In the genomic region with DNA sequence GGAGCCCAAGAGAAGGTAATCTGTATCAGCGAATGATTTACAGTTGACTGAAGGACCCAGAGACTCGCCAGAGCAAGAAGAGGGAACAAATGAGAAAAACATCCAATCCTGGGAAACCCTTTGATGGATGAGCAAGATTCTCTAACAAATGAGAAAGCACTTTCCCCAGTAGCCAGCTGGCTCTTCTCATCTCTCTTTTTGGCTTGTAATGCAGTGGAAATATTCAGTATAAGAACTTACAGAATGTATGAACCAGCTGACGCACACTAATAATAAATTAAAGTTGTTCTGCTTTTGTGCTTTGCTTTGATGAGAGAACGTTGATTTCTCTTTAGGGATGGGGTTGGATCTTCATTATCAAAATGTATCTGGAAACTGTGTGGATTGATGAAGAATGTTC, we compare ENCODE assay signal across 27 mouse cellular contexts. TPM values are rescaled to one million over a fixed set of nuclear protein-coding genes. Genes with fewer than 3 reads are reported as not detected.
DNase-seq lines count a peak whose midpoint lies in the region; ATAC-seq and TF ChIP-seq lines count a peak whose summit lies in the region.
"Had no signal": no experiment of that assay in that cellular context is flagged by ENCODE, and none has a peak within 500 bp of the region (broad histone marks: within the 10 kb centered on the region; RNA-seq: fewer than 3 reads in every experiment).

No protein-coding gene starts in this region.

- H3K36me3 ChIP-seq in kidney, postnatal 0 days (ENCODE audit: insufficient read depth, low read length) = no peaks in the 10 kb centered on the region
- H3K36me3 ChIP-seq in kidney, embryonic 14.5 days (ENCODE audit: control insufficient read depth, insufficient read depth, low read length) = no peaks in the 10 kb centered on the region
- H3K36me3 ChIP-seq in lung, embryonic 14.5 days (ENCODE audit: insufficient read depth) = no peaks in the 10 kb centered on the region
- no peaks in the 10 kb centered on the region for H3K36me3 ChIP-seq in midbrain, postnatal 0 days (ENCODE audit: insufficient read depth, low read length)
- H3K36me3 ChIP-seq in midbrain, embryonic 14.5 days (ENCODE audit: control insufficient read depth, insufficient read depth, low read length) = no peaks in the 10 kb centered on the region
- H3K36me3 ChIP-seq: embryonic facial prominence, embryonic 12.5 days; embryonic facial prominence, embryonic 15.5 days; forebrain, embryonic 15.5 days; heart, embryonic 10.5 days; heart, embryonic 13.5 days had no signal

- peaks cover 5% of the 10 kb centered on the region for H3K4me1 ChIP-seq in kidney, postnatal 0 days (replicated peaks; ENCODE audit: insufficient read depth, low read length)
- H3K4me1 ChIP-seq in kidney, embryonic 14.5 days (ENCODE audit: control insufficient read depth, insufficient read depth, low read length) = no peaks in the 10 kb centered on the region
- H3K4me1 ChIP-seq in lung, embryonic 14.5 days (ENCODE audit: insufficient read depth) = peaks cover 4% of the 10 kb centered on the region; the same call in 1 of the 2 replicates
- H3K4me1 ChIP-seq in midbrain, postnatal 0 days (ENCODE audit: insufficient read depth, low read length) = no peaks in the 10 kb centered on the region
- peaks cover 5% of the 10 kb centered on the region for H3K4me1 ChIP-seq in midbrain, embryonic 14.5 days (ENCODE audit: control insufficient read depth, insufficient read depth, low read length)
- H3K4me1 ChIP-seq: embryonic facial prominence, embryonic 12.5 days had no signal

- H3K4me3 ChIP-seq in kidney, postnatal 0 days (replicated peaks; ENCODE audit: low read depth, low read length) = no peak overlapping the region
- H3K4me3 ChIP-seq in kidney, embryonic 14.5 days (ENCODE audit: low read length) = no peak overlapping the region
- H3K4me3 ChIP-seq in lung, embryonic 14.5 days (ENCODE audit: low read depth, low read length) = no peak overlapping the region
- no peak overlapping the region for H3K4me3 ChIP-seq in midbrain, postnatal 0 days (ENCODE audit: low read depth, low read length)
- H3K4me3 ChIP-seq in midbrain, embryonic 14.5 days (replicated peaks; ENCODE audit: low read depth, low read length) = no peak overlapping the region
- H3K4me3 ChIP-seq: embryonic facial prominence, embryonic 12.5 days; embryonic facial prominence, embryonic 15.5 days; forebrain, embryonic 15.5 days; heart, adult 2 months; heart, embryonic 10.5 days; heart, embryonic 13.5 days had no signal

- no peaks in the 10 kb centered on the region for H3K9me3 ChIP-seq in kidney, postnatal 0 days (replicated peaks; ENCODE audit: low read length)
- no peaks in the 10 kb centered on the region for H3K9me3 ChIP-seq in kidney, embryonic 14.5 days (ENCODE audit: control insufficient read depth, low read length)
- no peaks in the 10 kb centered on the region for H3K9me3 ChIP-seq in lung, embryonic 14.5 days (ENCODE audit: low read depth, low read length)
- no peaks in the 10 kb centered on the region for H3K9me3 ChIP-seq in midbrain, postnatal 0 days (ENCODE audit: low read length)
- no peaks in the 10 kb centered on the region for H3K9me3 ChIP-seq in midbrain, embryonic 14.5 days (ENCODE audit: control insufficient read depth, low read length)
- H3K9me3 ChIP-seq: embryonic facial prominence, embryonic 12.5 days; embryonic facial prominence, embryonic 15.5 days; forebrain, embryonic 15.5 days; heart, embryonic 10.5 days; heart, embryonic 13.5 days had no signal

- H3K27me3 ChIP-seq in kidney, postnatal 0 days (ENCODE audit: insufficient read depth, low read length) = no peaks in the 10 kb centered on the region
- H3K27me3 ChIP-seq in kidney, embryonic 14.5 days (ENCODE audit: control insufficient read depth, insufficient read depth, low read length) = no peaks in the 10 kb centered on the region
- H3K27me3 ChIP-seq in lung, embryonic 14.5 days (ENCODE audit: insufficient read depth, low read length) = no peaks in the 10 kb centered on the region
- H3K27me3 ChIP-seq in midbrain, postnatal 0 days (ENCODE audit: insufficient read depth, low read length) = no peaks in the 10 kb centered on the region
- H3K27me3 ChIP-seq in midbrain, embryonic 14.5 days (ENCODE audit: control insufficient read depth, insufficient read depth, low read length) = no peaks in the 10 kb centered on the region
- H3K27me3 ChIP-seq: embryonic facial prominence, embryonic 12.5 days; embryonic facial prominence, embryonic 15.5 days; forebrain, embryonic 15.5 days; heart, embryonic 13.5 days had no signal

- DNase-seq in kidney, postnatal 0 days (ENCODE audit: low spot score) = peak; percentile 81
- DNase-seq in lung, embryonic 14.5 days = peak; percentile 58
- DNase-seq in lung, postnatal 4 days = no peak
- peak; percentile 26 for DNase-seq in midbrain, postnatal 0 days (ENCODE audit: low spot score)
- DNase-seq in midbrain, embryonic 14.5 days = no peak
- no peak for DNase-seq in adrenal gland, postnatal 36 days
- DNase-seq: adrenal gland, adult 8-10 months; adrenal gland, postnatal 25 days; cerebellum, adult 11 months; cerebellum, adult 2 months; cerebellum, adult 9-11 months; cerebellum, postnatal 25 days; gastrocnemius, postnatal 10 days; gastrocnemius, postnatal 36 days; heart, adult 2 months; heart, postnatal 14 days; heart, postnatal 4 days had no signal

- no peak for ATAC-seq in kidney, postnatal 0 days (replicated peaks; ENCODE audit: low FRiP score, low read depth)
- no peak for ATAC-seq in kidney, embryonic 14.5 days (ENCODE audit: low FRiP score, low TSS enrichment)
- no peak for ATAC-seq in lung, embryonic 14.5 days (ENCODE audit: insufficient read depth)
- ATAC-seq in midbrain, postnatal 0 days (ENCODE audit: low FRiP score) = no peak
- no peak for ATAC-seq in midbrain, embryonic 14.5 days (ENCODE audit: low FRiP score, low TSS enrichment)
- ATAC-seq: activated CD4-positive, CD25-positive, alpha-beta regulatory T cell, adult 4 months; CD4-positive, CD25-positive, alpha-beta regulatory T cell, adult 4 months; forebrain, embryonic 15.5 days; hindbrain, postnatal 0 days had no signal

- TF ChIP-seq CTCF in kidney, postnatal 0 days (IDR thresholded peaks at IDR 0.05; ENCODE audit: low read depth) = no peak
- no peak for TF ChIP-seq CTCF in lung, embryonic 14.5 days (IDR thresholded peaks at IDR 0.05; ENCODE audit: low read depth)
- TF ChIP-seq CTCF in midbrain, postnatal 0 days (IDR thresholded peaks at IDR 0.05) = no peak

- WGBS in kidney, postnatal 0 days = 48% methylated on average over 4 of the region's 4 CpGs
- 53% methylated on average over 4 of the region's 4 CpGs for WGBS in kidney, embryonic 14.5 days
- 45% methylated on average over 4 of the region's 4 CpGs for WGBS in lung, embryonic 14.5 days
- WGBS in midbrain, postnatal 0 days = 66% methylated on average over 4 of the region's 4 CpGs
- WGBS in midbrain, embryonic 14.5 days = 75% methylated on average over 4 of the region's 4 CpGs

- H3K9ac ChIP-seq in kidney, postnatal 0 days (ENCODE audit: low read depth, low read length) = no peak overlapping the region
- no peak overlapping the region for H3K9ac ChIP-seq in kidney, embryonic 14.5 days (ENCODE audit: low read depth, low read length)
- no peak overlapping the region for H3K9ac ChIP-seq in lung, embryonic 14.5 days
- H3K9ac ChIP-seq in midbrain, postnatal 0 days (replicated peaks; ENCODE audit: low read length, poor library complexity, severe bottlenecking) = no peak overlapping the region
- no peak overlapping the region for H3K9ac ChIP-seq in midbrain, embryonic 14.5 days (replicated peaks; ENCODE audit: low read length)
- H3K9ac ChIP-seq: embryonic facial prominence, embryonic 12.5 days; embryonic facial prominence, embryonic 15.5 days; forebrain, embryonic 15.5 days; heart, embryonic 13.5 days; hindbrain, embryonic 14.5 days had no signal

- no peak overlapping the region for H3K27ac ChIP-seq in kidney, postnatal 0 days
- no peak overlapping the region for H3K27ac ChIP-seq in kidney, embryonic 14.5 days (ENCODE audit: low read depth, low read length)
- H3K27ac ChIP-seq in lung, embryonic 14.5 days (ENCODE audit: low read depth) = no peak overlapping the region
- H3K27ac ChIP-seq in midbrain, postnatal 0 days (ENCODE audit: low read depth, low read length) = no peak overlapping the region
- H3K27ac ChIP-seq in midbrain, embryonic 14.5 days (replicated peaks; ENCODE audit: low read depth, low read length) = no peak overlapping the region
- H3K27ac ChIP-seq: embryonic facial prominence, embryonic 12.5 days; embryonic facial prominence, embryonic 15.5 days; forebrain, embryonic 15.5 days; heart, adult 2 months; heart, embryonic 10.5 days; heart, embryonic 13.5 days; hindbrain, embryonic 14.5 days; hindbrain, postnatal 0 days had no signal

- H3K4me2 ChIP-seq in kidney, postnatal 0 days (ENCODE audit: low read length) = no peak overlapping the region
- H3K4me2 ChIP-seq in kidney, embryonic 14.5 days (replicated peaks; ENCODE audit: low read depth, low read length) = no peak overlapping the region
- H3K4me2 ChIP-seq in lung, embryonic 14.5 days = no peak overlapping the region
- no peak overlapping the region for H3K4me2 ChIP-seq in midbrain, postnatal 0 days (ENCODE audit: low read depth, low read length, poor library complexity, severe bottlenecking)
- H3K4me2 ChIP-seq in midbrain, embryonic 14.5 days (ENCODE audit: low read length) = no peak overlapping the region
- H3K4me2 ChIP-seq: embryonic facial prominence, embryonic 12.5 days; embryonic facial prominence, embryonic 15.5 days; forebrain, embryonic 15.5 days; heart, embryonic 13.5 days; hindbrain, embryonic 14.5 days had no signal

RNA-seq across cellular contexts. Expression of a gene that starts 52.8 kb away (rescaled TPM):
- polyA plus RNA-seq in kidney, postnatal 0 days (2015; fragmentation: Nextera tagmentation; extraction: Ambion mirVana) = 3.7 and 4.7 TPM in 2 replicates
- 3.4 and 5.6 TPM in 2 replicates for polyA plus RNA-seq in kidney, embryonic 14.5 days (2014; fragmentation: Nextera tagmentation; extraction: Ambion mirVana)
- polyA plus RNA-seq in lung, embryonic 14.5 days (2014; fragmentation: Nextera tagmentation; extraction: Ambion mirVana) = 13.6 and 14.3 TPM in 2 replicates
- 49.2 and 63.5 TPM in 2 replicates for total RNA-seq in midbrain, postnatal 0 days (2014; rRNA removed)
- 8.0 and 8.6 TPM in 2 replicates for polyA plus RNA-seq in midbrain, postnatal 0 days (2015; fragmentation: Nextera tagmentation; extraction: Ambion mirVana)
- 9.0 and 16.9 TPM in 2 replicates for polyA plus RNA-seq in midbrain, embryonic 14.5 days (2014; fragmentation: Nextera tagmentation; extraction: Ambion mirVana)
- 100 to 1,000 TPM; 148 to 154 TPM for total RNA-seq in adrenal gland, postnatal 36 days (2021)

Comparison
In these comparisons a context has a peak if more than half of its experiments do, and no peak if none do; other contexts are left out.
1. DNase-seq: peak in kidney, postnatal 0 days (single experiment), lung, embryonic 14.5 days (single experiment) and midbrain, postnatal 0 days (single experiment); none in lung, postnatal 4 days (0 of 2), midbrain, embryonic 14.5 days (single experiment) and adrenal gland, postnatal 36 days (0 of 2).